Mouse (Mus musculus) adrenal gland, postnatal 10 days (tissue): ENCODE results near the gene Arid1b. TPM values are rescaled to one million over a fixed set of nuclear protein-coding genes. Genes with fewer than 3 reads are reported as not detected.

ENCODE experiments used
- DNase-seq: peaks from one replicate; pipeline ENCODE4 v3.0.0; 2021; ENCODE audit warnings: mixed read lengths
- total RNA-seq, 2 experiments: library from RNA; stranded (reverse); gene quantifications; 2 replicates each; pipeline ENCODE4 v1.2.3; 2021

The Arid1b gene
- total RNA-seq, 2 experiments from 2014 or later: 56.1 to 75.4 TPM

DNA sequence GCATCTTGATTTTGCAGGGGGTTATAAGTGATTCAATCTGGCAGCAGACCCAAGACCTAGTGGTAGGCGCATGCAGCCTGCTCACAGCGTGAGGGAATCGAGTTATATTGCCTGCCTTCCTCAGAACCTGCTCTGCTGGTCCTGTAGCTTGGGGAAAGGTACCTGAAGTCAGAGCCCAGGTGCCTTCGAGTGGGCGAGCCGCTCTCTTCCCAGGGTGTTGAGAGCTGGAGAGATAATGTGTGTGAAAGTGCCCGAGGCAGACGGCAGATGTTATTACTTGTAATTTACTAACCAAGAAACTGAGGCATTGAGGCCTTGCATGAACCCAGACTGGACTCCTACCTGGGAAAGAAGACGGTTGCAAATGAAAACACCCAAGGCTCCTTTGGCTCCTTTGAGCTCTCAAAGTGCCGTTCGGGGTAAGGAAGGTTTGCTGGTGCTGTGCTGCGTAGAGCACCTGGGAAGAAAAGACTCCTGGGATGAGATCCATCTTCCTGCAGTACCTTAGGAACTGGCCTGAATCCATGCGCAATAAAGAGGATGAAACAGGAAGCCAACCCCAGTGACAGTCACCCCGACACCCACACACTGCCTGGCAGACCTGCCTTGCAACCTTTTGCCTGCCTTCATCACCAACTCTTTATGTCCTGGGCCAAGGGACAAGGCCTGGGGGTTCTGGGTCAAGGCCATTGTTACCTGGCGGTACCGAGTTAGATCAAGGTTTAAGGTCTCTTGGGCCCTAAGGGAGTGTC lies 401.5 kb downstream of the Arid1b start:
- no peak for DNase-seq

DNA sequence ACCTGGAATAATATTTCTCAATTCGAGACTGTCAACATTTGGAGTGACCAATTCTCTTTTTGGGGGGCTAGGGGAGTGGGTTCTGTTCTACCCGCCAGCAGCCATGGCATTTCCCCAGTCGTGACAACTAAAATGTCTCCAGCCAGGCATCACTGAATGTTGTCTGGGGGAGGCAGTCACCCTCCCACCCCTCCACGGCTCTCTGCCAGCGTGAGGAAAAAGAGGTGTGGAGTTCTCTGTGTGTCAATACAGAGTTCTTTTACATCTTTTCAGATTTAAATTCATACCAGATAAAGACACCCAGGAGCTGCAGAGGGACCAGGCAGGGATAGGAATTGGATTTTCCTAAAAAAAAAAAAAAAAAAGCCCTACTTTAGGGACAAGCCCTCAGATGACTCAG lies 402.1 kb downstream of the Arid1b start:
- no peak for DNase-seq
